Mouse (Mus musculus): ENCODE data around the gene Ppm1h. TPM values are rescaled to one million over a fixed set of nuclear protein-coding genes. Genes with fewer than 3 reads are reported as not detected.
A peak's percentile ranks its signal among the peaks of the same experiment; 100 is the strongest.

The Ppm1h gene
- polyA plus RNA-seq, 1 experiment from 2014 or later, result 20.2 TPM

DNA sequence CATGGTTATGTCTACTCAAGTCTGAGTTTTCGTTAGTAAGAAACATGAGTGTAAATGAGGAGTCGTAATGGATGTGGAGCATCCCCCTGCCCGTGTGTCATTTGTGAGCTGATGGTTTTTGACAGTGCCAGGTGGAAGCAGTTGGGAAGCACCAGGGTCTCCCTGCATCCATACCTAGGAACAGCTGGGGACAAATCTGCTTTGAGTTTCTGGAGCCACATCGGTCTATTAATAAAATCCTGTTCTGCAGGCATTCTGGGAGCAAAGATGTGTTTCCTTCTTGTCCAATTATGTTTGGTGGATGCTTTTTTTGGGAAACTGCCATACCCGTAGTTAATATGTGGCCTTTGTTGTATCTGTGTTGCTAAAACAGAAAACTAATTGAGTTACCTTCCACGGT is 26.9 kb downstream of the Ppm1h start:
- Histone ChIP-seq H3K9ac (no peak overlapping the region), H3K9me3 (replicated peaks) (no peaks in the 10 kb centered on the region), H3K27me3 (no peaks in the 10 kb centered on the region), H3K27ac (no peak overlapping the region), H3K4me3 (replicated peaks) (no peak overlapping the region), H3K4me1 (peaks cover 5% of the 10 kb centered on the region; the same call in 1 of the 2 replicates), H3K4me2 (no peak overlapping the region), H3K36me3 (no peaks in the 10 kb centered on the region)
- 85% methylated on average over 6 of the region's 6 CpGs for WGBS
- ATAC-seq (replicated peaks; ENCODE audit: low FRiP score), result no peak

DNA sequence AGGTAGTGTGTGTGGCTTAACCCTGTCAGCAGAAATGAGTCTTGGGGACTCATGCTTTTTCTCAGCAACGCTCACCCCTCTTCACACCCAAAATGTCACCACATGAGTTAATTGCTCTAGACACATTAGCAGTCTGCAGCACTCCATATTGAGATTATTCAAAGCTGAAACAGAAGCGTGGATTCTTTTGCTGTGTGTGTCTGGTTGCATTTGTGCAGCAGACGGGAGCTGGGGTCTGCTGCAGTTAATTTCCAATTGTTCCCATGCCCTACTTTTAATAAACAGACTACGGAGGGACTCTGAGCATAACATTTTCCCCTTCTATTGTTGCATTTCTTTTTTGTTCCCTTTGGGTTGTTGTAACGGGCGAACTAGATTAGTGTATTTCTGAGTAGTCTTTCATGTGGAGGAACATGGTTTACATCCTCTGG is 32.8 kb downstream of the Ppm1h start:
- no peak for ATAC-seq (replicated peaks; ENCODE audit: low FRiP score)
- 75% methylated on average over 6 of the region's 6 CpGs for WGBS
- Histone ChIP-seq H3K27ac (peak overlapping the region; percentile 51), H3K4me1 (peaks cover 24% of the 10 kb centered on the region), H3K9ac (no peak overlapping the region), H3K36me3 (no peaks in the 10 kb centered on the region), H3K27me3 (no peaks in the 10 kb centered on the region), H3K4me2 (no peak overlapping the region), H3K4me3 (replicated peaks) (no peak overlapping the region), H3K9me3 (replicated peaks) (no peaks in the 10 kb centered on the region)

- peak overlapping the region; percentile 51; the same call in 1 of the 2 replicates for H3K27ac ChIP-seq
- peak; percentile 77 for ATAC-seq (replicated peaks; ENCODE audit: low FRiP score)
- no peaks in the 10 kb centered on the region for H3K27me3 ChIP-seq
- no peaks in the 10 kb centered on the region for H3K9me3 ChIP-seq (replicated peaks)
- H3K4me1 ChIP-seq, result peaks cover 34% of the 10 kb centered on the region
- 42% methylated on average over 5 of the region's 5 CpGs for WGBS
- H3K36me3 ChIP-seq, result no peaks in the 10 kb centered on the region
- H3K4me2 ChIP-seq, result no peak overlapping the region
- no peak overlapping the region for H3K4me3 ChIP-seq (replicated peaks)
- H3K9ac ChIP-seq, result no peak overlapping the region
Observed at GRCm38 (mm10) chr10:122712307-122712706, 33.7 kb downstream of the Ppm1h start.

DNA sequence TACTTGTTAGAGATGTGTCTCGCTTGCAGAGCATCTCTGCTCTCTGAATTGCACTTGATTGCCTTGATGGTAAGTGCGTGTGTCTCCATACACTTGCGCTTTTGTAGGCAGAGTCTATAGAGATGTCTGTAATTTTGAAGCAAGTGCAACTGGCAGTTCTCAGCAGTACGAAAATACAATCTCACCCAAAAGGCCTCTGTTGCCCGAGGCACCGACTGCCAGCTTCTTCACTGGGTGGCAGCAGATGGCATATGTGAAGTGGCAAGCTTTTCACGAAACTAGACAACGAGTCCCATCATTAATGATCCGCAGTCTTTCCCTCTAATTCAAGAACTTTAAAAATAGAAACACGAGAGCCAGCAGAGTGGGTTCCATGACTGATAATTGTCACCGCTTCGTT is 37.3 kb downstream of the Ppm1h start:
- Histone ChIP-seq H3K27ac (no peak overlapping the region), H3K9ac (no peak overlapping the region), H3K9me3 (replicated peaks) (no peaks in the 10 kb centered on the region), H3K4me2 (no peak overlapping the region), H3K4me3 (replicated peaks) (no peak overlapping the region), H3K36me3 (no peaks in the 10 kb centered on the region), H3K27me3 (no peaks in the 10 kb centered on the region), H3K4me1 (peaks cover 48% of the 10 kb centered on the region)
- 87% methylated on average over 12 of the region's 12 CpGs for WGBS
- ATAC-seq (replicated peaks; ENCODE audit: low FRiP score), result no peak

DNA sequence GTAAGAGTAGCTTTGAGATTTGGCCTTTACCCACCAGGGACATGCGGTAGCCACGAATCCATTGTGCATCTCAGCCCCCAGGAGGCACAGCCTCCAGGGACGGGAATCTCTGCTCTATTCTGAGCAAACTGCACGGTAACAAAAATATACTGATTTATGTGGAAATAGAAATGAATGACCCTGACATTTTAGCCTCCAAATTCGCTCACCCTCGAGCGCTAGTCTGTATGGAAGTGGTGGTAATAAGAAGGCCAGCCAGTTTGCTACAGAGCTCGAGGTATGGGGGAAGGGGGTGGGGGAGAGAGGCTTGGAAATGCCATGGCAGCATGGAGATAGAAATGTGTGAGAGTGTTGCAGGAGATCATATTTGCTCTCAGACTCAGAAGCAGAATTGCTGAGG is 37.7 kb downstream of the Ppm1h start:
- H3K9ac ChIP-seq, result no peak overlapping the region
- no peaks in the 10 kb centered on the region for H3K36me3 ChIP-seq
- peaks cover 44% of the 10 kb centered on the region for H3K4me1 ChIP-seq
- no peak for ATAC-seq (replicated peaks; ENCODE audit: low FRiP score)
- WGBS, result 53% methylated on average over 8 of the region's 8 CpGs
- H3K27me3 ChIP-seq, result no peaks in the 10 kb centered on the region
- no peak overlapping the region for H3K27ac ChIP-seq
- no peak overlapping the region for H3K4me2 ChIP-seq
- H3K9me3 ChIP-seq (replicated peaks), result no peaks in the 10 kb centered on the region
- H3K4me3 ChIP-seq (replicated peaks), result no peak overlapping the region

DNA sequence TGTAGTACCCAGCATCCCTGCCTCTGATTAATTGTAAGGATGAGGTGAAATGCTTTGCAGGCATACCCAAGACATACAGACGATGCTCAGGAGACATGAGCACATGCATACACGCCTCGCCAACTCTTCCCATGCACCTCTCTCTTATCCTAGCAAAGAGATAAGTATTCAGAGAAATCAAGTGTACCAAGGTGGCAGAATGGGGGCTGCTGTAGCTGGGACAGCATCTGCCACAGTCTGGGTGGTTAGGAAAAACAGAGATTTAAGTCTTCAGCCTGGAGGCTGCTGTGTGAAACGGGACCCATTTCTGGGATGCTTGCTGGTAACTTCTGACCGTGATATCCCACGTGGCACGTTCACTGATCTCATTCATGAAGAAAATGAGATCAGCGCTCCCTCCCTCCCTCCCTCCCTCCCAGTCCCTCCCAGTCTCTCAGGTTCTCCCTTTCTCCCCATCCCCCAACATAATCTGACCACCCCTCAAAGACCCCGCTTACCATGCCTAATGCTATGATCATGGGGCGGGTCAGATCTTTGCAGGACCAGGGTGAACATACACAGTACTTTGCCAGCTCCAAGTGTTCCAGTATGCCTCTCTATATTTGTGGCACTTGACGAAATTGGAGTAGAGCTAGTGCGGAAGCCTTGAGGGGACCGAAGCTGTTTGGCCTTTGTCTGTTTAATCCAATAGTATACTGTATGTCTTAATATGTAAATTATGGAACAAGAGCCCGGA is 38.3 kb downstream of the Ppm1h start:
- Histone ChIP-seq H3K27me3 (no peaks in the 10 kb centered on the region), H3K9ac (no peak overlapping the region), H3K4me2 (no peak overlapping the region), H3K4me1 (peaks cover 38% of the 10 kb centered on the region), H3K9me3 (replicated peaks) (no peaks in the 10 kb centered on the region), H3K27ac (no peak overlapping the region), H3K36me3 (no peaks in the 10 kb centered on the region), H3K4me3 (replicated peaks) (no peak overlapping the region)
- no peak for ATAC-seq (replicated peaks; ENCODE audit: low FRiP score)
- 76% methylated on average over 14 of the region's 14 CpGs for WGBS

DNA sequence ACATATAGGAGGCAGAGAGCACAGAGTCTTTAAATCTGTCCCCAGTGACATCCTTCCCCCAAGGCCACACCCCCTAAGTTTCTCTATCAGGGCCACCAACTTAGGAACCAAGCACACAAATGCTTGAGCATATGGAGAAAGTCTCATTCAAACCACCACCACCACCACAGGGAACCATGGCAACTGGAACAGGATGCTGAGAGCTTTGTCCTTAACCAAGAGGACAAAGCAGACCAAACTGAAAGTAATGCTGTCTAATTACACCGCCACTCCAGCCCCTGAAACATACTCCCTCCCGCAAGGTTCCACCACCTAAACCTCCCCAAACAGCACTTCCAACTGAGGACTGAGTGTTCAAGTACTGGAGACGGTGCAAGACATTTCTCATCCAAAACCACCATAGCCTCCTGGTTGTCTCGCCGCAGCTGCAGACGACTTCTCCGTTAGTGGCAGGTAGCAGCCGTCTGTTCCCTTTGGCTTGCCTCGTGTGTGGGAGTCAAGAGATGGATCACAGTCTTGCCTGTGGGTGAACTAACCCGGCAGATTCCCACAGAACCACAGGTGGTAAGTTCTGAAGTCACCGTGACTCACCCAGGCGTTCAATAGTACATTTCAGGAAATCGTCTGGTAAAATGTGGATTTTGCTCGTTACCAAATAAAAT is 39.3 kb downstream of the Ppm1h start:
- no peaks in the 10 kb centered on the region for H3K36me3 ChIP-seq
- 57% methylated on average over 14 of the region's 14 CpGs for WGBS
- ATAC-seq (replicated peaks; ENCODE audit: low FRiP score), result no peak

DNA sequence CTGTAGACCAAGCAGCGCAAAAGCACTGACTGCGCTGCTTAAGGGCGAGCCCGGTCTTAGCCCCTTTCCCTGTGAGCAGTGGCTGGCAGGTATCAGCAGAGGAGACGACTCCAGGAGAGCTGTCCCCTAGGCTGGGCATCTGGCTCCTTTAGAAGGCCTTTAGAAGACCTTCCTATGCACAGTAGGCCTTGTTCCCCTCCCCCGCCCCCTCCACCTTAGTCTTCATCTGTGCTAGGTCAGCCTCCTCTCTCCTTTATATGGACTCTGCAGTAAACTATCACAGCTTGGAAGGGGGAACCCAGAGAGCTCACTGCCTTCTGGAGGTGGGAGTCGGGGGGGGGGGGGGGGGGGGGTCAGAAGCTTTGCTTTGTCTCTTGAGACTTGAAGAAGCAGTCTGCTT is 40.4 kb downstream of the Ppm1h start:
- peaks cover 32% of the 10 kb centered on the region for H3K4me1 ChIP-seq
- H3K4me2 ChIP-seq, result no peak overlapping the region
- H3K4me3 ChIP-seq (replicated peaks), result no peak overlapping the region
- 75% methylated on average over 7 of the region's 7 CpGs for WGBS
- no peak overlapping the region for H3K27ac ChIP-seq
- H3K9me3 ChIP-seq (replicated peaks), result no peaks in the 10 kb centered on the region
- ATAC-seq (replicated peaks; ENCODE audit: low FRiP score), result peak; percentile 31; the same call in 1 of the 2 replicates
- no peaks in the 10 kb centered on the region for H3K36me3 ChIP-seq
- H3K27me3 ChIP-seq, result no peaks in the 10 kb centered on the region
- no peak overlapping the region for H3K9ac ChIP-seq

More for the DNA sequence above, 39.3 kb downstream of the Ppm1h start:
- no peaks in the 10 kb centered on the region for H3K27me3 ChIP-seq
- no peak overlapping the region for H3K4me3 ChIP-seq (replicated peaks)
- no peak overlapping the region for H3K9ac ChIP-seq
- no peak overlapping the region for H3K4me2 ChIP-seq
- peaks cover 32% of the 10 kb centered on the region for H3K4me1 ChIP-seq
- H3K27ac ChIP-seq, result no peak overlapping the region
- H3K9me3 ChIP-seq (replicated peaks), result no peaks in the 10 kb centered on the region

DNA sequence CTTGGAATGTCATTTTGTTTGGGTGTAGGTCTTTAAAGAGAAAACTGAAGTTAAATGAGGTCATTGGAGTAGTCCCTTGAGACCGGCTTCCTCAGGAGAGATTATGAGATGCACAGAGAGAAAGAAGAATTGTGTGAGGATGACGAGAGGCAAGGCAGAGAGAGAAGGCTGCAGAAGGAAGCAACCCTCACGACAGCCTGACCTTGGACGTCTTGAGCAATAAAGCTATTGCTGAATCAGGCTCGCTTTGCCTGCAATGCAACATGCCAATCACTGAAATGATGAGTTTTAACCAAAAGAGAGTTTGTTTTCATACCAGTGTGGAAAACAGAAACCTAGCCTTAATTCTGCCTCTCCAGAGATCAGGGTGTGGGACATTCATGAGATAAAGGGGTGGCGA is 43.5 kb downstream of the Ppm1h start:
- Histone ChIP-seq H3K36me3 (no peaks in the 10 kb centered on the region), H3K4me3 (replicated peaks) (no peak overlapping the region), H3K27me3 (no peaks in the 10 kb centered on the region), H3K4me2 (no peak overlapping the region), H3K4me1 (peaks cover 21% of the 10 kb centered on the region), H3K27ac (no peak overlapping the region), H3K9ac (no peak overlapping the region), H3K9me3 (replicated peaks) (no peaks in the 10 kb centered on the region)
- WGBS, result 70% methylated on average over 6 of the region's 6 CpGs
- ATAC-seq (replicated peaks; ENCODE audit: low FRiP score), result no peak

DNA sequence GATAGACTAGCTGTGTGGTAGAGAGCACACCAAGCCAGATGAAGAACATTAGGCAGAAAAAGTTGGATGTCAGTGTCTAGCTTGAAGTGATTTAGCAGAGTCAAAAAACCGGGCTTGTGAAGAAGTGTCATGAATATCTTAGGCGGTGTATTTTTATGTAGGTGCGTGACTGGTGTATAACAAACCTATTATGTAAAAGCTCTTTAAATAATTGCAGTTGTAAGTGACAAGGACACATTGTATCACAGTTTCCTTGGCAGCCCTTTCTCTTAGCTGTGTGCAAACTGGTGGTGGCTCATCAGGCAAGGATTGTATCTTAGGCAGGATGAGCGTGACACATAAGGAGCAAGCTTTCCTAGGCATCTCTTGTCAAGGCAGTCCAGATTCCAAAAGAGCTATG is 46.1 kb downstream of the Ppm1h start:
- no peaks in the 10 kb centered on the region for H3K36me3 ChIP-seq
- ATAC-seq (replicated peaks; ENCODE audit: low FRiP score), result no peak
- no peaks in the 10 kb centered on the region for H3K27me3 ChIP-seq
- no peak overlapping the region for H3K4me2 ChIP-seq
- no peaks in the 10 kb centered on the region for H3K9me3 ChIP-seq (replicated peaks)
- 89% methylated on average over 4 of the region's 4 CpGs for WGBS
- H3K4me3 ChIP-seq (replicated peaks), result no peak overlapping the region
- H3K9ac ChIP-seq, result no peak overlapping the region
- peaks cover 4% of the 10 kb centered on the region; the same call in 1 of the 2 replicates for H3K4me1 ChIP-seq
- H3K27ac ChIP-seq, result no peak overlapping the region

GRCm38 (mm10) chr10:122727228-122727627 is 48.7 kb downstream of the Ppm1h start:
- Histone ChIP-seq H3K9ac (no peak overlapping the region), H3K4me3 (replicated peaks) (no peak overlapping the region), H3K9me3 (replicated peaks) (no peaks in the 10 kb centered on the region), H3K27me3 (no peaks in the 10 kb centered on the region), H3K4me2 (no peak overlapping the region), H3K4me1 (no peaks in the 10 kb centered on the region), H3K27ac (no peak overlapping the region), H3K36me3 (no peaks in the 10 kb centered on the region)
- 47% methylated on average over 4 of the region's 4 CpGs for WGBS
- no peak for ATAC-seq (replicated peaks; ENCODE audit: low FRiP score)

GRCm38 (mm10) chr10:122728172-122728571 is 49.6 kb downstream of the Ppm1h start:
- ATAC-seq (replicated peaks; ENCODE audit: low FRiP score), result no peak
- Histone ChIP-seq H3K4me1 (no peaks in the 10 kb centered on the region), H3K4me2 (no peak overlapping the region), H3K36me3 (no peaks in the 10 kb centered on the region), H3K9me3 (replicated peaks) (no peaks in the 10 kb centered on the region), H3K4me3 (replicated peaks) (no peak overlapping the region), H3K27ac (no peak overlapping the region), H3K27me3 (no peaks in the 10 kb centered on the region), H3K9ac (no peak overlapping the region)
- WGBS, result 83% methylated on average over 2 of the region's 2 CpGs

Data from kidney, embryonic 15.5 days (tissue).